Mouse (Mus musculus): ENCODE measurements around the gene Hist1h2ag.

Gene Hist1h2ag

GRCm38 (mm10) chr13:22008707-22009106 lies 34.0 kb downstream of the Hist1h2ag start:
- DNase-seq (ENCODE audit: low spot score) = no peak

GRCm38 (mm10) chr13:22007872-22008271 lies 34.9 kb downstream of the Hist1h2ag start:
- DNase-seq (ENCODE audit: low spot score) = no peak

GRCm38 (mm10) chr13:22007121-22007510 lies 35.6 kb downstream of the Hist1h2ag start:
- DNase-seq (ENCODE audit: low spot score) = no peak

- DNase-seq (ENCODE audit: low spot score) = no peak
Observed at GRCm38 (mm10) chr13:22006334-22007120, 36.2 kb downstream of the Hist1h2ag start.

GRCm38 (mm10) chr13:22005605-22006333 lies 37.0 kb downstream of the Hist1h2ag start:
- DNase-seq (ENCODE audit: low spot score) = no peak

- no peak for DNase-seq (ENCODE audit: low spot score)
Observed at GRCm38 (mm10) chr13:22001823-22002222, 40.9 kb downstream of the Hist1h2ag start.

GRCm38 (mm10) chr13:22001346-22001745 lies 41.4 kb downstream of the Hist1h2ag start:
- DNase-seq (ENCODE audit: low spot score) = no peak

GRCm38 (mm10) chr13:21999147-21999546 lies 43.6 kb downstream of the Hist1h2ag start:
- no peak for DNase-seq (ENCODE audit: low spot score)

GRCm38 (mm10) chr13:21998412-21998811 lies 44.3 kb downstream of the Hist1h2ag start:
- no peak for DNase-seq (ENCODE audit: low spot score)

GRCm38 (mm10) chr13:21997821-21998220 lies 44.9 kb downstream of the Hist1h2ag start:
- no peak for DNase-seq (ENCODE audit: low spot score)

- DNase-seq (ENCODE audit: low spot score) = no peak
Observed at GRCm38 (mm10) chr13:21997201-21997820, 45.4 kb downstream of the Hist1h2ag start.

- no peak for DNase-seq (ENCODE audit: low spot score)
Observed at GRCm38 (mm10) chr13:21996840-21997185, 45.9 kb downstream of the Hist1h2ag start.

GRCm38 (mm10) chr13:21996101-21996839 lies 46.5 kb downstream of the Hist1h2ag start:
- no peak for DNase-seq (ENCODE audit: low spot score)

- DNase-seq (ENCODE audit: low spot score) = no peak
Observed at GRCm38 (mm10) chr13:21995331-21995914, 47.3 kb downstream of the Hist1h2ag start.

- DNase-seq (ENCODE audit: low spot score) = no peak
Observed at GRCm38 (mm10) chr13:21994896-21995295, 47.8 kb downstream of the Hist1h2ag start.

GRCm38 (mm10) chr13:21993957-21994738 lies 48.6 kb downstream of the Hist1h2ag start:
- DNase-seq (ENCODE audit: low spot score) = no peak

GRCm38 (mm10) chr13:21992550-21992949 lies 50.2 kb downstream of the Hist1h2ag start:
- DNase-seq (ENCODE audit: low spot score) = no peak

Data from layer of hippocampus, adult 11-12 months (tissue).